Mouse (Mus musculus) limb, embryonic 13.5 days (tissue): ENCODE data around the gene Ext2. TPM values are rescaled to one million over a fixed set of nuclear protein-coding genes. Genes with fewer than 3 reads are reported as not detected.

Source experiments
- ATAC-seq: fragments of 200-750 bp; cut with Nextera tagmentation; 2 replicates; pipeline ENCODE4 v1.8.0; 2017; ENCODE audit warnings: low read depth, moderate number of reproducible peaks, moderate TSS enrichment; ENCODE audit not compliant: low FRiP score
- H3K27ac ChIP-seq: fragments of 300-500 bp; sonication (generic); 2 replicates; pipeline ENCODE4 v1.5.1; 2015; ENCODE audit warnings: inconsistent platforms, mild to moderate bottlenecking, moderate library complexity
- H3K27me3 ChIP-seq: fragments of 300-500 bp; sonication (generic); 2 replicates; pipeline ENCODE4 v1.6.1; 2015; ENCODE audit warnings: mild to moderate bottlenecking, inconsistent platforms
- H3K36me3 ChIP-seq: fragments of 300-500 bp; sonication (generic); 2 replicates; pipeline ENCODE4 v1.6.1; 2015; ENCODE audit warnings: inconsistent platforms, mild to moderate bottlenecking, moderate library complexity
- H3K4me1 ChIP-seq: fragments of 300-500 bp; sonication (generic); 2 replicates; pipeline ENCODE4 v1.6.1; 2015; ENCODE audit warnings: inconsistent platforms
- H3K4me2 ChIP-seq: fragments of 300-500 bp; sonication (generic); replicated peaks from 2 replicates; pipeline ENCODE4 v1.6.1; 2015; ENCODE audit warnings: inconsistent platforms, mild to moderate bottlenecking, moderate library complexity
- H3K4me3 ChIP-seq: fragments of 300-500 bp; sonication (generic); 2 replicates; pipeline ENCODE4 v1.5.1; 2015; ENCODE audit warnings: moderate library complexity, mild to moderate bottlenecking, inconsistent platforms
- H3K9ac ChIP-seq: fragments of 300-500 bp; sonication (generic); 2 replicates; pipeline ENCODE4 v1.6.1; 2015; ENCODE audit warnings: mild to moderate bottlenecking, inconsistent platforms
- H3K9me3 ChIP-seq: fragments of 300-500 bp; sonication (generic); 2 replicates; pipeline ENCODE4 v1.6.1; 2016; ENCODE audit warnings: inconsistent platforms
- WGBS: fragments of 180-500 bp; shearing (Covaris S2); methylation state at CpG from one replicate; pipeline ENCODE4 v1.1.7; 2015; 5-methylcytosine and 5-hydroxymethylcytosine counted together
- polyA plus RNA-seq: library from polyadenylated mRNA; unstranded; fragments of >200 nt; fragmentation: Nextera tagmentation; extraction: Ambion mirVana; gene quantifications from 2 replicates; pipeline ENCODE4 v1.2.1, GENCODE M21; 2015

Ext2 gene
- polyA plus RNA-seq, 1 experiment from 2014 or later = 104 TPM

DNA sequence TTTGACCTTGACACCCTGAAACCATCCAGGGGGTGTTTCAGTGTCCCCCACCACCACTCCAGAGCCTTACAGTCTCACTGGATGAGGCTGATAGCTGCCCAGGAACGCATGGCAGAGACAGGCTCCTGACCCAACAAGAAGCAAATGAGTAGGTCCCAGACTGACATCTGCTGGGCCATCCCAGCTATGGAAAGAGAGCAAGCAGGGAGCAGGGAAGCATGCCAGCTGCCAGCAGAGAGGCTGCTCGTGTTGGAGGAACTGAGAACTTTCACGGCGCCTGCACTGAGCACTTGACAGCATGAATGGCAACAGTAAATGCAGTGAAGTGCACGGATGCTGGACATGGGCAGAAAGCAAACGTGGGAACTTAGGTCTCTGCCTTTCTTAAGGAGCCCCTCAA, 17.7 kb upstream of the Ext2 start:
- Histone ChIP-seq H3K9ac (no peak overlapping the region), H3K4me3 (no peak overlapping the region), H3K27me3 (no peaks in the 10 kb centered on the region), H3K36me3 (peaks cover 83% of the 10 kb centered on the region), H3K4me1 (no peaks in the 10 kb centered on the region), H3K4me2 (no peak overlapping the region), H3K9me3 (no peaks in the 10 kb centered on the region; the same call in 1 of the 2 replicates), H3K27ac (no peak overlapping the region)
- no peak for ATAC-seq
- WGBS = 86% methylated on average over 6 of the region's 6 CpGs

DNA sequence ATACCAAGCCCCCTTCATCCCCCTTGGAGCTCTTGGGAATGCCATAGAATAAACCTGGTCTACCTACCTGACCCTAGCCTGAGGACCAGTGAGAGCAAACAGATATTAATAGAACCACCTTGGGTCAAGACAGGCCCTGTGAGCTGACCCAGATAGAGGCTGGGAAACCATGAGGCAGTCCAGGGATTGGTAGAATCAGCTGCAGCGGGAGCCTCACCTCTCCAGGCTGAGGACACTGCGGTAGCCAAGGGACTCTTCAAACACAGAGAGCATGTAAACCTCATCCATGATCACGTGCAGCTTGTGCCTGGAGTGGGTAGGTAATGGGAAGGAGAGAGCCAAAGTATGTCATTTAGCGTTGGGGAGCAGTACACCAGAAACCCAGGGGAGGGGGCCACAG, 16.6 kb upstream of the Ext2 start:
- Histone ChIP-seq H3K4me2 (no peak overlapping the region), H3K9ac (no peak overlapping the region), H3K36me3 (peaks cover 81% of the 10 kb centered on the region), H3K27me3 (no peaks in the 10 kb centered on the region), H3K9me3 (no peaks in the 10 kb centered on the region; the same call in 1 of the 2 replicates), H3K4me1 (no peaks in the 10 kb centered on the region), H3K4me3 (no peak overlapping the region), H3K27ac (no peak overlapping the region)
- ATAC-seq = no peak
- 91% methylated on average over 4 of the region's 4 CpGs for WGBS

DNA sequence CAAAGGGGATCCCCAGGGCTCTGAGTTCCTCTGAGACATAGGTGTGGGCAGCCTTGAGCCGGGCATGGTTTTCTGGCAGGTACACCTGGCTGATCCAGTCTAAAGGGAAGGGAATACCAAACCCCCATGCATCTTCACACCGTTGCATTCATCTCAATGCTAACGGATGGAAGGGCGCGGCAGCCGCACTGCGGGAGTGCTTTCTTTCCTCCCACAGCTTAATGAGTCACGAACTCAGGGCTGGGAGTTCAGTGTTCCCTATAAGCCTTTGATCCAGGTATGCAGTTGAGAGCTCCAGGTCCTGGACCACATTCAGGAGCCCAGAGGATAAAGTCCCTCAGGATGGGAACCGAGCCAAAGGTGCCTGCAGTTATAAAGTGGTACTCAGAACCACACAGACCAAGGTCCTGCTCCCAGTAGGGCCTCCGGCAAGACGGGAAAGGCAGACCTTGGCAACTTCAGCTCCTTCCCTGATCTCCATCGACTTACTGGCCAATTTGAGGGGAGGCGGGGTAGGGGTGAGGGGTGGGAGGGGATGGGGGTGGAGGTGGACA, 13.9 kb upstream of the Ext2 start:
- Histone ChIP-seq H3K9me3 (no peaks in the 10 kb centered on the region; the same call in 1 of the 2 replicates), H3K4me1 (no peaks in the 10 kb centered on the region), H3K36me3 (peaks cover 56% of the 10 kb centered on the region), H3K27ac (no peak overlapping the region), H3K27me3 (no peaks in the 10 kb centered on the region), H3K4me2 (no peak overlapping the region), H3K4me3 (no peak overlapping the region), H3K9ac (no peak overlapping the region)
- ATAC-seq = no peak
- 73% methylated on average over 13 of the region's 13 CpGs for WGBS

DNA sequence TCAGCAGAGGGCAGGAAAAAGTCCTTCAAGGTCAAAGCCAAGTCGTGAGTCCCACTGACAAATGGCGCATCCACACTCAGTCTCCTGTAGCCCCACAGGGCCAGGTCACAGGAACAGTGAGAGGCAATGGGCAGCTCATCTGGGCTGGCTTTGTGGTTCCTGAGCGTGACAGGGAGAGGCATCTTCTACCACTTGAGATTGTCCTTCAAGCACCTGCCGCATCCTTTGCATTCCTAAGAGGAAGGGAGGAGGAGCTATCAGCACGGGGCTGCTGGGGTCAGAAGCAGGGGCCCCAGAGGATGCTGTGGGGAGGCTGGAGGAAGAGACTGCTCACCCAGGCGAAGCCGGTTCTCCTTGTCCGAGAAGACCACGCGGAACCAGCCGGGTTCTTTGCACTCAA, 13.2 kb upstream of the Ext2 start:
- no peak overlapping the region for H3K4me2 ChIP-seq
- no peak overlapping the region for H3K27ac ChIP-seq
- H3K9ac ChIP-seq = no peak overlapping the region
- ATAC-seq = no peak
- H3K4me3 ChIP-seq = no peak overlapping the region
- H3K36me3 ChIP-seq = peaks cover 49% of the 10 kb centered on the region
- WGBS = 80% methylated on average over 11 of the region's 11 CpGs
- no peaks in the 10 kb centered on the region for H3K9me3 ChIP-seq
- H3K4me1 ChIP-seq = no peaks in the 10 kb centered on the region
- no peaks in the 10 kb centered on the region for H3K27me3 ChIP-seq

DNA sequence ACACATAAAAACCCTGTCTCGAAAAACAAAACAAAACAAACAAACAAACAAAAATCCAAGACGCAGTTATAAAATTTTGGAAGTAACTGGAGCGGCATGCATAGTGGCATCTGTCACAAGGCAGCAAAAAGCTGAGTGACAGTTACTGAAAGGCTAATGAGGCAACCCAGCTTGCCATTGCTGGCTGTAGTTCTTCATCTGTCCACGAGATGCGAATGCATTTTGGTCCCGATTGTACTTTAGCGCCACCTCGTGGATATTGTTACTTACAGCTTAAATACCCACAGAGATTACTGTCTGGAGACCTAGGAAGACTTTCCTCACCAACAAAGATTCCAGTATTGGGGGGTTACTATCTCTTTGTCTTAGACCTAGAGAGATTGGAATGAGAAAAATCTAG, 1.2 kb upstream of the Ext2 start:
- Histone ChIP-seq H3K4me1 (peaks cover 10% of the 10 kb centered on the region), H3K27me3 (no peaks in the 10 kb centered on the region), H3K27ac (no peak overlapping the region), H3K9ac (no peak overlapping the region), H3K9me3 (no peaks in the 10 kb centered on the region), H3K4me2 (no peak overlapping the region), H3K4me3 (no peak overlapping the region), H3K36me3 (peaks cover 11% of the 10 kb centered on the region)
- 18% methylated on average over 8 of the region's 8 CpGs for WGBS
- ATAC-seq = no peak

DNA sequence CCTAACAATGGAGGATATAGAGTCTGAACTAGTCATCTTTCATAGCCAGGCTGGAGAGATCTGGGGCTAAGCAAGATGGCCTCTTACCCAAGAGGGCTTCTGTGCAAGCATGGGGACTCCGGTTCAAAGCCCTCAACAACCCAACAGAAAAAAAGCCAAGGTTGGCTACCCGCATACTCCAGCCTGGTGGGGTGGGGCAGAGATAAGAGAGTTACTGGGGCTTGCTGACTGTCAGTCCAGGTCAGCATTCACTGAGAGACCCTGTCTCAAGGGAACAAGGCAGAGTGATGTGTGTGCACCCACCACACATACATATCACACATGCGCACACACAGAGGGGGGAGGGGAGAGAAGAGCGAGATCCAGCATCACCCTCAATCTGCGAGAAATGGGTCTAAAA, 4.6 kb downstream of the Ext2 start:
- no peaks in the 10 kb centered on the region for H3K27me3 ChIP-seq
- H3K27ac ChIP-seq = no peak overlapping the region
- H3K36me3 ChIP-seq = peaks cover 26% of the 10 kb centered on the region
- H3K4me1 ChIP-seq = peaks cover 10% of the 10 kb centered on the region
- H3K9me3 ChIP-seq = no peaks in the 10 kb centered on the region
- 97% methylated on average over 5 of the region's 5 CpGs for WGBS
- no peak overlapping the region for H3K4me2 ChIP-seq
- H3K9ac ChIP-seq = no peak overlapping the region
- no peak for ATAC-seq
- H3K4me3 ChIP-seq = no peak overlapping the region

DNA sequence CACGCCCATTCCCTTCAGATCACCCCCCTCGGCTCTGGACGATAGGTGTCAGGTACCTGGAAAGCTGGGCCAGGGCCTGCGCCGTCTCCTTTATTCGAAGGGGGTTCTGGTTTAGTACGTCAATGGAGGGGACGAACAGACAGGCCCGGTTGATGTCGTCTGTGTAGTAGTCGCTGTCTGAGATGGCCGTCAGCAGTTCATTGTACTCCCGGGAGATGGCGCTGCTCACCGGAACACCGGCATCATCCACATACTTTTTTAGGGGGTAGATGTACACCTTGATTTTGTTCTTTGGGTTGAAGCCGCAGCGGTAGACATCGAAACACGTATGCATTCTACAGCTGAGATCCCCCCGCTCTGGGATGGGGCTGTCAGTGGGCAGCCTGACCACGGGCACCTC, 9.0 kb downstream of the Ext2 start:
- no peak for ATAC-seq
- 92% methylated on average over 22 of the region's 22 CpGs for WGBS
- peaks cover 51% of the 10 kb centered on the region for H3K36me3 ChIP-seq
- H3K9ac ChIP-seq = no peak overlapping the region
- no peak overlapping the region for H3K4me2 ChIP-seq
- H3K27ac ChIP-seq = no peak overlapping the region
- no peak overlapping the region for H3K4me3 ChIP-seq
- H3K4me1 ChIP-seq = no peaks in the 10 kb centered on the region
- H3K9me3 ChIP-seq = no peaks in the 10 kb centered on the region
- H3K27me3 ChIP-seq = no peaks in the 10 kb centered on the region

DNA sequence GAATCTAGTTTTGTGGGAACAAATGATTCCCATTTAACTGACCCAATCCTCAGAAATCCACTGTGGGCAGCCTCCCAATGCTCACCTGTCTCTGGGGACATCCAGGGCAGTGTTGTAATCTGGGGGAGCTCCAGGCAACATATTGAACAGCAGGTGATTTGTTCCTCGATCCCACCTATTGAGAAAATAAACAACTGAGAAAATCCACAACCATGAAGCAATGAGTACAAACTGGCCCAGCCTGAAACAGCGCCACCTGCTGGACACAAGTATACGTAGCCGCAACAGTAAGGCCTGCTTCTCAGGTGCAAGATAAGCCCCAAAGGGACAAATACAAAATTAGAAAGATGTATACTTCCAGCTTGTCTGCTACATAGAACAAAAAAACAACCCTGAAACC, 10.6 kb downstream of the Ext2 start:
- no peak overlapping the region for H3K4me3 ChIP-seq
- no peak overlapping the region for H3K4me2 ChIP-seq
- 34% methylated on average over 4 of the region's 4 CpGs for WGBS
- no peaks in the 10 kb centered on the region for H3K9me3 ChIP-seq
- no peak for ATAC-seq
- H3K36me3 ChIP-seq = peaks cover 60% of the 10 kb centered on the region
- no peak overlapping the region for H3K9ac ChIP-seq
- H3K4me1 ChIP-seq = no peaks in the 10 kb centered on the region
- H3K27ac ChIP-seq = no peak overlapping the region
- no peaks in the 10 kb centered on the region for H3K27me3 ChIP-seq

DNA sequence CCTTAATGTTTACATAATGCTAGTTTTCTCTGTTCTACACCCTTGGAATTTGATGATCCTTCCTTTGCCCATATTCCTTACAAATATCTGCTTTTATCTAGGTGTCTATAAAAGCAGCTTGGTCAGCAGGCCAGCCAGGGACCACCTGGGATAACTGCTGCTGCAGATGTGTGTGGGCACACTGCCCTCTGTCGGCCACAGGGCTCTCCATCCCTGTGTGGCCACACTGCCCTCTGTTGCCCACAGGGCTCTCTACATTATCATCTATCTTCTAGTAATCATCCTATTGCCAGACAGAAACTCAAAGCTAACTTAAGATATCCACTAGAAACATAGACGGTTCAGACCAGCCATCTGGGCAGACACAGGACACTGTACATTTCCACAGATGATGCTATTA, 12.4 kb downstream of the Ext2 start:
- no peak for ATAC-seq
- Histone ChIP-seq H3K4me2 (no peak overlapping the region), H3K27me3 (no peaks in the 10 kb centered on the region), H3K9me3 (no peaks in the 10 kb centered on the region), H3K4me1 (no peaks in the 10 kb centered on the region), H3K27ac (no peak overlapping the region), H3K9ac (no peak overlapping the region), H3K4me3 (no peak overlapping the region), H3K36me3 (peaks cover 78% of the 10 kb centered on the region)
- WGBS = 17% methylated on average over 2 of the region's 2 CpGs

DNA sequence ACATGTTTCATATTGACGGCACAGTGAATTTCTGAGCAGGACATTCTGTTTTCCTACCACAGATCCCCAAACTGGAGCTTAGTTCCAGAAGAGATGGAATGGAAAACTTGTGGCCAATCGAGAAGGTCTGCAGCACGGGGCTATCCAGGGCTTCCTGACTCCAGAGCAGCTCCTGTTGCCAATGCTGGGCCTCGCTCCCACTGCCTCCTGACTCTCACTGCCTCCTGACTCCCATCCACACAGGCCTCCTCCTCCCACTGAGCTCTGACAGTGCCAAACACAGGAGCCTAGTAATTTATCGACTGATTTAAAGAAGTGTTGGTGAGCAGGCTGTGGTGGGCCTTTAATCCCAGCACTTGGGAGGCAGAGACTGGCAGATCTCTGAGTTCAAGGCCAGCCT, 14.3 kb downstream of the Ext2 start:
- peaks cover 86% of the 10 kb centered on the region for H3K36me3 ChIP-seq
- 84% methylated on average over 5 of the region's 5 CpGs for WGBS

DNA sequence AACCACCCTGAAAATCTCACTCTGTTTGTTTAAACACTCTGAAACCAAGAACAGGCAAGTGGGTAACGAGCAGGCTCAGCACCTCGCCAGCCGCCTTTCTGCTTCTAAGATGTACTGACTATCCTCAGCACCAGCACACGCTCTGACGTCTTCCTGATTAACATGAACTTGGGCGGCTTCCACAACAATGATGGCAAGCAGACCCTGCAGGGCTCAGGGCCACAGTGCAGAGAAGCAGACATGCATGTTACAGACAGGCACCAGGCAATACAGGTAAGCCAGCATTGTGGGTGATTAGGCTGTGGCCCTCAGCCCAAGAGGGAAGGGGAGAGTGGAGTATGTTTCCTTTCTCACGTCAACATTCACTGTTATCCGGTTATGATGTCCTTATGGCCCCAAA, 14.9 kb downstream of the Ext2 start:
- no peak overlapping the region for H3K9ac ChIP-seq
- ATAC-seq = no peak
- 77% methylated on average over 8 of the region's 8 CpGs for WGBS
- H3K4me3 ChIP-seq = no peak overlapping the region
- no peaks in the 10 kb centered on the region for H3K4me1 ChIP-seq
- H3K4me2 ChIP-seq = no peak overlapping the region
- H3K36me3 ChIP-seq = peaks cover 81% of the 10 kb centered on the region
- no peaks in the 10 kb centered on the region for H3K27me3 ChIP-seq
- no peaks in the 10 kb centered on the region for H3K9me3 ChIP-seq
- no peak overlapping the region for H3K27ac ChIP-seq

More for the DNA sequence above, 14.3 kb downstream of the Ext2 start:
- H3K4me1 ChIP-seq = no peaks in the 10 kb centered on the region
- no peak overlapping the region for H3K27ac ChIP-seq
- H3K4me2 ChIP-seq = no peak overlapping the region
- H3K9ac ChIP-seq = no peak overlapping the region
- H3K27me3 ChIP-seq = no peaks in the 10 kb centered on the region
- no peak overlapping the region for H3K4me3 ChIP-seq
- H3K9me3 ChIP-seq = no peaks in the 10 kb centered on the region
- ATAC-seq = no peak

DNA sequence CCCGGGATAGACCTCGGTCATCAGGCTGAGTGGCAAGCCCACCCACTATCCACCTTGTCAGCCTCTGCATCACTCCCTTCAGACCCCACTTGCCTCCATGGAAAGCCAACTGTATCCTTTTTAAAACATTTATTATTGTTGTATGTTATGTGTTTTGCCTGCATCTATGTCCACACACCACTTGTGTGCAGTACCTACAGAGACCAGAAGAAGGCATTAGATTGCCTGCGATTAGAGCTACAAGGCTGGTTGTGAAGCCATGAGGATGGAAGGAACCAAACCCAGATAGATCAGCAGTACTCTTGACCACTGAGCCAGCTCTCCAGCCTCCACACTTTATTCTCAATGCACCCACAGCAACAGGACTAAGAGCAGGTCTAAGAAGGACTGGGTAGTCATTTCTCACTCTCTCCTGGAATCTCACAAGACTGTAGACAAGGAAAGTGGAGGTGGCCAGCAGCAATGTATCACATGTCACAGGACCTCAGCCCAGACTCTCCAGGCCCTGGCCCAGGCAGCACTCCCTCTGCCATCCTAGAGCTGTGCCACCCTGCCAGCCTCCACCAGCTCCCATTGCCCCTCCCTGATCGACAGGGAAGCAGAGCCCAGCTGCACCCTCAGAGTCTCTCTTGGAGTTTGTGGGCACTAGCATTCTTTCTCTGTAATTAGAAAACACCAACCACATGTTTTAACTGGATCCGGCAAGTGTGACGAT, 15.7 kb downstream of the Ext2 start:
- 84% methylated on average over 6 of the region's 6 CpGs for WGBS
- Histone ChIP-seq H3K9me3 (no peaks in the 10 kb centered on the region), H3K9ac (no peak overlapping the region), H3K4me1 (no peaks in the 10 kb centered on the region), H3K4me2 (no peak overlapping the region), H3K27ac (no peak overlapping the region), H3K4me3 (no peak overlapping the region), H3K36me3 (peaks cover 81% of the 10 kb centered on the region), H3K27me3 (no peaks in the 10 kb centered on the region)
- no peak for ATAC-seq

DNA sequence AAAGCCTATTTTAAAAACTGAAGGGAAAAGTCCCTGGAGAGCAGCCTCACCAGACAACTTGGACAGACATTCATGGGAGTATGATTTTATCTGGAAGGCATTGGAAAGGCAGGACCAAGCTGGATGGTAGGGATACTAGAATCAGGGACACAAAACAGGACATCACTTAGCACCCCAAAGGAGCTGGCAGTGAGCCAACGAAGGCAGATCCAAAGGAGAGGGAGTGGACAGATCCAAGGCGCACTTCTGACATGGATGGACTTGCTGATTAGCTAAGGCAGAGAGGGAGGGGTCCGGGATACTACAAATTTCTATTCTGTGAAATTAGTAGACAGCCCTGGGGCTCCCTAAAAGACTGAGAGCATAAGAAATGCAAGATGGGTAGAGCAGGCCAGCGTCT, 16.8 kb downstream of the Ext2 start:
- Histone ChIP-seq H3K27me3 (no peaks in the 10 kb centered on the region), H3K4me1 (no peaks in the 10 kb centered on the region), H3K27ac (no peak overlapping the region), H3K9me3 (no peaks in the 10 kb centered on the region), H3K9ac (no peak overlapping the region), H3K4me3 (no peak overlapping the region), H3K36me3 (peaks cover 78% of the 10 kb centered on the region), H3K4me2 (no peak overlapping the region)
- 90% methylated on average over 4 of the region's 4 CpGs for WGBS
- no peak for ATAC-seq
